Mouse (Mus musculus) heart, adult 11 months (tissue): ENCODE data around the gene Hpn.
A peak's percentile ranks its signal among the peaks of the same experiment; 100 is the strongest.

Source experiments
- DNase-seq: peaks from one replicate; pipeline ENCODE4 v3.0.0; 2022

Gene Hpn

GRCm38 (mm10) chr7:31115182-31115581 is at the start of gene Hpn:
Hpn (minus strand) TSS chr7:31115290.
- peak; percentile 94 for DNase-seq

- no peak for DNase-seq
Observed at GRCm38 (mm10) chr7:31164748-31165147, 49.7 kb upstream of the Hpn start.

- DNase-seq: no peak
Observed at GRCm38 (mm10) chr7:31163666-31164577, 48.8 kb upstream of the Hpn start.

GRCm38 (mm10) chr7:31162324-31162723 is 47.2 kb upstream of the Hpn start:
- DNase-seq: peak; percentile 88

GRCm38 (mm10) chr7:31161831-31162230 is 46.7 kb upstream of the Hpn start:
- DNase-seq: no peak

GRCm38 (mm10) chr7:31161246-31161645 is 46.2 kb upstream of the Hpn start:
- no peak for DNase-seq

- no peak for DNase-seq
Observed at GRCm38 (mm10) chr7:31160763-31161162, 45.7 kb upstream of the Hpn start.

GRCm38 (mm10) chr7:31156034-31156928 is 41.2 kb upstream of the Hpn start:
- DNase-seq: peak; percentile 96

- DNase-seq: peak; percentile 94
Observed at GRCm38 (mm10) chr7:31155296-31156033, 40.4 kb upstream of the Hpn start, which contains the start of gene Gramd1a. Gramd1a (minus strand) TSS chr7:31155896.

GRCm38 (mm10) chr7:31153536-31154320 is 38.6 kb upstream of the Hpn start:
- peak; percentile 82 for DNase-seq

- peak; percentile 99 for DNase-seq
Observed at GRCm38 (mm10) chr7:31151301-31152241, 36.5 kb upstream of the Hpn start.

- peak; percentile 99 for DNase-seq
Observed at GRCm38 (mm10) chr7:31150566-31151300, 35.6 kb upstream of the Hpn start.

- DNase-seq: peak; percentile 86
Observed at GRCm38 (mm10) chr7:31149751-31150565, 34.9 kb upstream of the Hpn start.

- peak; percentile 82 for DNase-seq
Observed at GRCm38 (mm10) chr7:31149271-31149670, 34.2 kb upstream of the Hpn start.

GRCm38 (mm10) chr7:31148756-31149155 is 33.7 kb upstream of the Hpn start:
- peak; percentile 98 for DNase-seq

GRCm38 (mm10) chr7:31148086-31148485 is 33.0 kb upstream of the Hpn start:
- peak; percentile 89 for DNase-seq

- DNase-seq: peak; percentile 88
Observed at GRCm38 (mm10) chr7:31145596-31146160, 30.6 kb upstream of the Hpn start.

- no peak for DNase-seq
Observed at GRCm38 (mm10) chr7:31144886-31145285, 29.8 kb upstream of the Hpn start.

GRCm38 (mm10) chr7:31140941-31141340 is 25.9 kb upstream of the Hpn start:
- peak; percentile 91 for DNase-seq
